Mouse (Mus musculus): Measurements from ENCODE around the gene Prss57. TPM values are rescaled to one million over a fixed set of nuclear protein-coding genes. Genes with fewer than 3 reads are reported as not detected.

Prss57 gene
- polyA plus RNA-seq, 1 experiment from 2014 or later: 0.49 TPM

- H3K9me3 ChIP-seq (replicated peaks): no peaks in the 10 kb centered on the region
- no peak overlapping the region for H3K4me3 ChIP-seq
- H3K9ac ChIP-seq: no peak overlapping the region
- H3K27me3 ChIP-seq: no peaks in the 10 kb centered on the region
- H3K4me1 ChIP-seq (replicated peaks): peaks cover 20% of the 10 kb centered on the region
- WGBS: 81% methylated on average over 12 of the region's 12 CpGs
- no peak overlapping the region for H3K27ac ChIP-seq
- no peak for ATAC-seq (replicated peaks; ENCODE audit: insufficient number of reproducible peaks, insufficient read depth, low FRiP score, low read depth)
- H3K4me2 ChIP-seq: no peak overlapping the region
- H3K36me3 ChIP-seq: 0 out of 2 replicates have a peak, but pooled peaks cover 4% of the 10 kb centered on the region
Observed at GRCm38 (mm10) chr10:79821731-79822130, 31.0 kb upstream of the Prss57 start.

- Histone ChIP-seq H3K4me1 (replicated peaks) (peaks cover 20% of the 10 kb centered on the region), H3K9me3 (replicated peaks) (no peaks in the 10 kb centered on the region), H3K4me2 (no peak within 1 kb of the TSS), H3K4me3 (no peak within 1 kb of the TSS), H3K36me3 (0 out of 2 replicates have a peak, but pooled peaks cover 4% of the 10 kb centered on the region), H3K27ac (no peak within 1 kb of the TSS), H3K27me3 (no peaks in the 10 kb centered on the region), H3K9ac (no peak within 1 kb of the TSS)
- no peak for ATAC-seq (replicated peaks; ENCODE audit: insufficient number of reproducible peaks, insufficient read depth, low FRiP score, low read depth)
- WGBS: 68% methylated on average over 11 of the region's 11 CpGs
Observed at GRCm38 (mm10) chr10:79820782-79821181, 30.0 kb upstream of the Prss57 start, which contains the start of gene Misp. Gene Misp, plus strand, starts transcription at chr10:79820989.

- 81% methylated on average over 8 of the region's 8 CpGs for WGBS
Observed at GRCm38 (mm10) chr10:79820277-79820676, 29.5 kb upstream of the Prss57 start.

GRCm38 (mm10) chr10:79819606-79820005, 28.8 kb upstream of the Prss57 start:
- H3K27me3 ChIP-seq: no peaks in the 10 kb centered on the region
- H3K36me3 ChIP-seq: peaks cover 4% of the 10 kb centered on the region; the same call in 1 of the 2 replicates
- no peak overlapping the region for H3K27ac ChIP-seq
- H3K9ac ChIP-seq: no peak overlapping the region
- 86% methylated on average over 17 of the region's 17 CpGs for WGBS
- no peak overlapping the region for H3K4me3 ChIP-seq
- peaks cover 18% of the 10 kb centered on the region for H3K4me1 ChIP-seq (replicated peaks)
- H3K9me3 ChIP-seq (replicated peaks): no peaks in the 10 kb centered on the region
- ATAC-seq (replicated peaks; ENCODE audit: insufficient number of reproducible peaks, insufficient read depth, low FRiP score, low read depth): no peak
- H3K4me2 ChIP-seq: no peak overlapping the region

More at GRCm38 (mm10) chr10:79820277-79820676, 29.5 kb upstream of the Prss57 start:
- H3K27ac ChIP-seq: no peak overlapping the region
- no peak overlapping the region for H3K9ac ChIP-seq
- no peak overlapping the region for H3K4me2 ChIP-seq
- peaks cover 20% of the 10 kb centered on the region for H3K4me1 ChIP-seq (replicated peaks)
- no peaks in the 10 kb centered on the region for H3K9me3 ChIP-seq (replicated peaks)
- no peaks in the 10 kb centered on the region for H3K27me3 ChIP-seq
- no peak overlapping the region for H3K4me3 ChIP-seq
- peaks cover 4% of the 10 kb centered on the region; the same call in 1 of the 2 replicates for H3K36me3 ChIP-seq
- ATAC-seq (replicated peaks; ENCODE audit: insufficient number of reproducible peaks, insufficient read depth, low FRiP score, low read depth): no peak

- Histone ChIP-seq H3K9ac (no peak overlapping the region), H3K9me3 (replicated peaks) (no peaks in the 10 kb centered on the region), H3K36me3 (peaks cover 4% of the 10 kb centered on the region; the same call in 1 of the 2 replicates), H3K27me3 (no peaks in the 10 kb centered on the region), H3K4me1 (replicated peaks) (peaks cover 9% of the 10 kb centered on the region), H3K27ac (no peak overlapping the region), H3K4me2 (no peak overlapping the region), H3K4me3 (no peak overlapping the region)
- WGBS: 57% methylated on average over 4 of the region's 4 CpGs
- no peak for ATAC-seq (replicated peaks; ENCODE audit: insufficient number of reproducible peaks, insufficient read depth, low FRiP score, low read depth)
Observed at GRCm38 (mm10) chr10:79818225-79818624, 27.5 kb upstream of the Prss57 start.

- Histone ChIP-seq H3K4me3 (no peak overlapping the region), H3K4me2 (no peak overlapping the region), H3K27ac (no peak overlapping the region), H3K9me3 (replicated peaks) (no peaks in the 10 kb centered on the region), H3K4me1 (replicated peaks) (peaks cover 6% of the 10 kb centered on the region; the same call in 1 of the 2 replicates), H3K36me3 (peaks cover 4% of the 10 kb centered on the region; the same call in 1 of the 2 replicates), H3K27me3 (no peaks in the 10 kb centered on the region), H3K9ac (no peak overlapping the region)
- ATAC-seq (replicated peaks; ENCODE audit: insufficient number of reproducible peaks, insufficient read depth, low FRiP score, low read depth): no peak
- 65% methylated on average over 2 of the region's 2 CpGs for WGBS
Observed at GRCm38 (mm10) chr10:79817111-79817510, 26.4 kb upstream of the Prss57 start.

GRCm38 (mm10) chr10:79815671-79816494, 25.1 kb upstream of the Prss57 start:
- H3K9me3 ChIP-seq (replicated peaks): no peaks in the 10 kb centered on the region
- H3K9ac ChIP-seq: no peak overlapping the region
- H3K4me2 ChIP-seq: no peak overlapping the region
- no peak for ATAC-seq (replicated peaks; ENCODE audit: insufficient number of reproducible peaks, insufficient read depth, low FRiP score, low read depth)
- no peak overlapping the region for H3K4me3 ChIP-seq
- no peak overlapping the region for H3K27ac ChIP-seq
- peaks cover 4% of the 10 kb centered on the region; the same call in 1 of the 2 replicates for H3K4me1 ChIP-seq (replicated peaks)
- 86% methylated on average over 12 of the region's 12 CpGs for WGBS
- no peaks in the 10 kb centered on the region for H3K27me3 ChIP-seq
- H3K36me3 ChIP-seq: peaks cover 6% of the 10 kb centered on the region; the same call in 1 of the 2 replicates

- H3K4me1 ChIP-seq (replicated peaks): peaks cover 4% of the 10 kb centered on the region; the same call in 1 of the 2 replicates
- no peak for ATAC-seq (replicated peaks; ENCODE audit: insufficient number of reproducible peaks, insufficient read depth, low FRiP score, low read depth)
- H3K27me3 ChIP-seq: no peaks in the 10 kb centered on the region
- H3K36me3 ChIP-seq: peaks cover 8% of the 10 kb centered on the region; the same call in 1 of the 2 replicates
- no peak overlapping the region for H3K4me2 ChIP-seq
- no peak overlapping the region for H3K27ac ChIP-seq
- H3K9ac ChIP-seq: no peak overlapping the region
- WGBS: 90% methylated on average over 5 of the region's 5 CpGs
- no peak overlapping the region for H3K4me3 ChIP-seq
- no peaks in the 10 kb centered on the region for H3K9me3 ChIP-seq (replicated peaks)
Observed at GRCm38 (mm10) chr10:79814271-79814842, 23.6 kb upstream of the Prss57 start.

GRCm38 (mm10) chr10:79811736-79812637, 21.2 kb upstream of the Prss57 start:
- 25% methylated on average over 15 of the region's 15 CpGs for WGBS
- 0 out of 2 replicates have a peak, but pooled peaks have one; percentile 9 for ATAC-seq (replicated peaks; ENCODE audit: insufficient number of reproducible peaks, insufficient read depth, low FRiP score, low read depth)
- Histone ChIP-seq H3K27me3 (no peaks in the 10 kb centered on the region), H3K36me3 (peaks cover 8% of the 10 kb centered on the region; the same call in 1 of the 2 replicates), H3K9ac (no peak overlapping the region), H3K4me1 (replicated peaks) (peaks cover 5% of the 10 kb centered on the region; the same call in 1 of the 2 replicates), H3K4me2 (no peak overlapping the region), H3K4me3 (no peak overlapping the region), H3K27ac (no peak overlapping the region), H3K9me3 (replicated peaks) (no peaks in the 10 kb centered on the region)

GRCm38 (mm10) chr10:79808728-79809127, 18.0 kb upstream of the Prss57 start:
- WGBS: 72% methylated on average over 11 of the region's 11 CpGs
- H3K27ac ChIP-seq: peak overlapping the region; percentile 74
- peaks cover 8% of the 10 kb centered on the region; the same call in 1 of the 2 replicates for H3K36me3 ChIP-seq
- no peaks in the 10 kb centered on the region for H3K27me3 ChIP-seq
- H3K9me3 ChIP-seq (replicated peaks): no peaks in the 10 kb centered on the region
- no peak overlapping the region for H3K4me3 ChIP-seq
- no peak overlapping the region for H3K9ac ChIP-seq
- peaks cover 20% of the 10 kb centered on the region for H3K4me1 ChIP-seq (replicated peaks)
- no peak for ATAC-seq (replicated peaks; ENCODE audit: insufficient number of reproducible peaks, insufficient read depth, low FRiP score, low read depth)
- no peak overlapping the region for H3K4me2 ChIP-seq

Data from heart, embryonic 15.5 days (tissue).